Comparison of ENCODE assay signal across 7 mouse cellular contexts in the genomic region with DNA sequence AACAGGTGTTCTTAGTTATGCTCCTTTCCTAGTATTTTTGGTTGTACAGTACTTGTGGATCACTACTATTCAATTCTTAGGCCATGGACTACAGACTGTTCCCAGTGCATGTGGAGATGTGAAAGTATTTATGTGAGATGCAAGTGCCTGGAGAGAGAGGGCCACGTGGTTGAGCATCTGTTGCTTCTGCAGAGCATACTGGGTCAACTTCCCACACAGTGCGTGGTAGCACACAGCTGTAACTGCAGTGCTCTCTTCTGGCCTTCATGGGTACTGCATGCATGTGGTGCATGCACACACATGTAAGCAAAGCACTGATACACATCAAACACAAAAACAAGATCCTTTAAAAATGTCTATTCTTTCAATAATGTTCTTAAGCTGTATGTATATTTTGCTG. TPM values are rescaled to one million over a fixed set of nuclear protein-coding genes. Genes with fewer than 3 reads are reported as not detected.
A peak's percentile ranks its signal among the peaks of the same experiment; 100 is the strongest.
DNase-seq lines count a peak whose midpoint lies in the region; ATAC-seq and TF ChIP-seq lines count a peak whose summit lies in the region.

No protein-coding gene starts in this region.

- H3K9ac ChIP-seq in hindbrain, postnatal 0 days (replicated peaks; ENCODE audit: low read length) = no peak overlapping the region
- no peak overlapping the region for H3K9ac ChIP-seq in hindbrain, embryonic 12.5 days
- no peak overlapping the region for H3K9ac ChIP-seq in ES-Bruce4 (ENCODE audit: low read depth, poor library complexity, severe bottlenecking)

- no peak for TF ChIP-seq EP300 in ES-Bruce4 (IDR thresholded peaks at IDR 0.05; ENCODE audit: insufficient read depth, low read depth, low read length)

- 76% methylated on average over 2 of the region's 2 CpGs for WGBS in hindbrain, postnatal 0 days
- whole genome bisulfite sequencing in hindbrain, embryonic 12.5 days = 89% methylated on average over 2 of the region's 2 CpGs
- WGBS in lung, adult 2 months = 68% methylated on average over 2 of the region's 2 CpGs

- H3K4me1 ChIP-seq in hindbrain, postnatal 0 days (ENCODE audit: insufficient read depth, low read length) = no peaks in the 10 kb centered on the region
- no peaks in the 10 kb centered on the region for H3K4me1 ChIP-seq in hindbrain, embryonic 12.5 days
- H3K4me1 ChIP-seq in ES-Bruce4 (ENCODE audit: control insufficient read depth, insufficient read depth, low read length) = no peaks in the 10 kb centered on the region
- no peaks in the 10 kb centered on the region for H3K4me1 ChIP-seq in bone marrow macrophage, adult 2 months (ENCODE audit: control insufficient read depth, insufficient read depth, low read length)
- no peaks in the 10 kb centered on the region for H3K4me1 ChIP-seq in lung, adult 2 months (ENCODE audit: control insufficient read depth, insufficient read depth, low read length)

- peak; percentile 69 for TF ChIP-seq CTCF in hindbrain, postnatal 0 days (IDR thresholded peaks at IDR 0.05; ENCODE audit: low read depth)
- TF ChIP-seq CTCF in ES-Bruce4 (IDR thresholded peaks at IDR 0.05; ENCODE audit: low read depth, low read length) = peak; percentile 77
- TF ChIP-seq CTCF in bone marrow macrophage, adult 2 months (IDR thresholded peaks at IDR 0.05; ENCODE audit: low read depth, low read length) = peak; percentile 36; the same call in 1 of the 2 replicates
- peak; percentile 78 for TF ChIP-seq CTCF in lung, adult 2 months (IDR thresholded peaks at IDR 0.05; ENCODE audit: insufficient read depth, low read length)

- peak; percentile 51 for DNase-seq in hindbrain, postnatal 0 days (ENCODE audit: low spot score)
- DNase-seq in lung, adult 2 months = peak; percentile 26
- DNase-seq in thymus, postnatal 14 days = peak; percentile 57

- no peaks in the 10 kb centered on the region for H3K27me3 ChIP-seq in hindbrain, postnatal 0 days (ENCODE audit: insufficient read depth, low read length)
- H3K27me3 ChIP-seq in hindbrain, embryonic 12.5 days = no peaks in the 10 kb centered on the region
- H3K27me3 ChIP-seq in ES-Bruce4 (ENCODE audit: control insufficient read depth, insufficient read depth, low read length, poor library complexity, severe bottlenecking) = no peaks in the 10 kb centered on the region

- peaks cover 56% of the 10 kb centered on the region for H3K36me3 ChIP-seq in hindbrain, postnatal 0 days (ENCODE audit: insufficient read depth, low read length)
- H3K36me3 ChIP-seq in hindbrain, embryonic 12.5 days = peaks cover 56% of the 10 kb centered on the region
- H3K36me3 ChIP-seq in ES-Bruce4 (ENCODE audit: control insufficient read depth, insufficient read depth, low read length, poor library complexity, severe bottlenecking) = peaks cover 6% of the 10 kb centered on the region

- H3K4me2 ChIP-seq in hindbrain, postnatal 0 days (ENCODE audit: low read depth, low read length) = no peak overlapping the region
- no peak overlapping the region for H3K4me2 ChIP-seq in hindbrain, embryonic 12.5 days (replicated peaks)

- ATAC-seq in hindbrain, postnatal 0 days = peak; percentile 72; the same call in 1 of the 2 replicates
- ATAC-seq in hindbrain, embryonic 12.5 days (ENCODE audit: low FRiP score) = no peak
- peak; percentile 85 for ATAC-seq in granulocyte monocyte progenitor cell, adult 5-6 weeks (replicated peaks; ENCODE audit: poor library complexity, severe bottlenecking)

- H3K27ac ChIP-seq in hindbrain, postnatal 0 days = no peak overlapping the region
- H3K27ac ChIP-seq in hindbrain, embryonic 12.5 days = no peak overlapping the region
- H3K27ac ChIP-seq in ES-Bruce4 (ENCODE audit: insufficient read depth, low read length) = no peak overlapping the region
- H3K27ac ChIP-seq in bone marrow macrophage, adult 2 months (ENCODE audit: insufficient read depth, low read depth, low read length) = no peak overlapping the region

- H3K9me3 ChIP-seq in hindbrain, postnatal 0 days (ENCODE audit: low read length) = no peaks in the 10 kb centered on the region
- no peaks in the 10 kb centered on the region for H3K9me3 ChIP-seq in hindbrain, embryonic 12.5 days (replicated peaks)
- H3K9me3 ChIP-seq in ES-Bruce4 (replicated peaks; ENCODE audit: control insufficient read depth, insufficient read depth, low read length, poor library complexity, severe bottlenecking) = no peaks in the 10 kb centered on the region

- no peak overlapping the region for H3K4me3 ChIP-seq in hindbrain, postnatal 0 days (ENCODE audit: low read length)
- H3K4me3 ChIP-seq in hindbrain, embryonic 12.5 days = no peak overlapping the region
- H3K4me3 ChIP-seq in ES-Bruce4 (ENCODE audit: low read depth, low read length) = no peak overlapping the region
- no peak overlapping the region for H3K4me3 ChIP-seq in bone marrow macrophage, adult 2 months (ENCODE audit: insufficient read depth, low read length)
- H3K4me3 ChIP-seq in lung, adult 2 months (replicated peaks; ENCODE audit: extremely low read depth, low read depth, low read length) = no peak overlapping the region

- TF ChIP-seq POLR2A in ES-Bruce4 (IDR thresholded peaks at IDR 0.05; ENCODE audit: insufficient read depth, low read length) = no peak
- no peak for TF ChIP-seq POLR2A in bone marrow macrophage, adult 2 months (IDR thresholded peaks at IDR 0.05; ENCODE audit: borderline replicate concordance, low read depth, low read length)
- no peak for TF ChIP-seq POLR2A in lung, adult 2 months (IDR thresholded peaks at IDR 0.05; ENCODE audit: borderline replicate concordance, extremely low read depth, low read depth, low read length)

RNA-seq across cellular contexts. Expression of a gene that starts 32.6 kb away (rescaled TPM):
- 53.7 and 61.6 TPM in 2 replicates for total RNA-seq in hindbrain, postnatal 0 days (2014; rRNA removed)
- 26.7 and 27.4 TPM in 2 replicates for polyA plus RNA-seq in hindbrain, postnatal 0 days (2015; fragmentation: Nextera tagmentation; extraction: Ambion mirVana)
- 32.4 and 34.5 TPM in 2 replicates for polyA plus RNA-seq in hindbrain, embryonic 12.5 days (2016; fragmentation: Nextera tagmentation; extraction: Ambion mirVana)
- polyA plus RNA-seq in ES-Bruce4 (2011; ENCODE audit: insufficient read depth, insufficient read length, low read depth, missing spikeins) = 79.9 and 89.9 TPM in 2 replicates
- 69.0 and 80.2 TPM in 2 replicates for polyA plus RNA-seq in bone marrow macrophage, adult 2 months (2012; ENCODE audit: insufficient read depth, insufficient read length, missing spikeins)
- total RNA-seq in granulocyte monocyte progenitor cell, adult 5-6 weeks (2014; fragmentation: Nextera tagmentation) = 30.3 and 40.0 TPM in 2 replicates
- total RNA-seq in granulocyte monocyte progenitor cell, adult 5-6 weeks (2017) = 48.0 and 55.6 TPM in 2 replicates
- 82.7 and 123 TPM in 2 replicates for polyA plus RNA-seq in lung, adult 2 months (2012; rRNA removed)
